Mouse (Mus musculus): ENCODE results near the gene Tspan9.

GRCm38 (mm10) chr6:127989624-127990212 lies 153.7 kb downstream of the Tspan9 start:
- TF ChIP-seq CTCF (IDR thresholded peaks at IDR 0.05; ENCODE audit: extremely low read depth, insufficient read depth, insufficient read length, insufficient replicate concordance): no peak
- TF ChIP-seq POLR2A (IDR thresholded peaks at IDR 0.05; ENCODE audit: low read depth, low read length): no peak
